31 mouse cellular contexts compared by ENCODE assay signal in genomic region chr11:71591014-71591413, GRCm38 (mm10).
"Had no signal": no experiment of that assay in that cellular context is flagged by ENCODE, and none has a peak within 500 bp of the region (broad histone marks: within the 10 kb centered on the region; RNA-seq: fewer than 3 reads in every experiment).

No protein-coding gene starts in this region.

- H3K9ac ChIP-seq: limb, embryonic 12.5 days; limb, embryonic 13.5 days; limb, embryonic 15.5 days; liver, embryonic 12.5 days; liver, embryonic 13.5 days; liver, embryonic 14.5 days; liver, embryonic 15.5 days; lung, embryonic 14.5 days; lung, embryonic 15.5 days; midbrain, embryonic 12.5 days; midbrain, embryonic 13.5 days; midbrain, embryonic 15.5 days; neural tube, embryonic 12.5 days had no signal

- H3K4me3 ChIP-seq: limb, embryonic 10.5 days; limb, embryonic 12.5 days; limb, embryonic 13.5 days; limb, embryonic 15.5 days; liver, embryonic 12.5 days; liver, embryonic 13.5 days; liver, embryonic 15.5 days; lung, embryonic 15.5 days; megakaryocyte, embryonic 14.5 days; midbrain, embryonic 10.5 days; midbrain, embryonic 12.5 days; midbrain, embryonic 13.5 days; midbrain, embryonic 15.5 days; myocyte; neural tube, embryonic 12.5 days had no signal

- H3K36me3 ChIP-seq: limb, embryonic 10.5 days; limb, embryonic 12.5 days; limb, embryonic 13.5 days; limb, embryonic 15.5 days; liver, embryonic 12.5 days; liver, embryonic 13.5 days; liver, embryonic 15.5 days; lung, embryonic 15.5 days; midbrain, embryonic 10.5 days; midbrain, embryonic 12.5 days; midbrain, embryonic 13.5 days; midbrain, embryonic 15.5 days; neural tube, embryonic 12.5 days had no signal

- H3K9me3 ChIP-seq: limb, embryonic 10.5 days; limb, embryonic 12.5 days; limb, embryonic 13.5 days; limb, embryonic 15.5 days; liver, embryonic 12.5 days; liver, embryonic 13.5 days; liver, embryonic 15.5 days; lung, embryonic 15.5 days; megakaryocyte, embryonic 14.5 days; midbrain, embryonic 10.5 days; midbrain, embryonic 12.5 days; midbrain, embryonic 13.5 days; midbrain, embryonic 15.5 days; neural tube, embryonic 12.5 days had no signal

- H3K4me1 ChIP-seq: limb, embryonic 10.5 days; limb, embryonic 12.5 days; limb, embryonic 13.5 days; limb, embryonic 15.5 days; liver, embryonic 12.5 days; liver, embryonic 13.5 days; liver, embryonic 15.5 days; lung, embryonic 15.5 days; megakaryocyte, embryonic 14.5 days; midbrain, embryonic 10.5 days; midbrain, embryonic 13.5 days; midbrain, embryonic 15.5 days; neural tube, embryonic 12.5 days had no signal

- H3K27me3 ChIP-seq: limb, embryonic 12.5 days; limb, embryonic 13.5 days; limb, embryonic 15.5 days; liver, embryonic 12.5 days; liver, embryonic 13.5 days; liver, embryonic 15.5 days; lung, embryonic 15.5 days; megakaryocyte, embryonic 14.5 days; midbrain, embryonic 12.5 days; midbrain, embryonic 13.5 days; midbrain, embryonic 15.5 days; neural tube, embryonic 12.5 days had no signal

- H3K27ac ChIP-seq: limb, embryonic 10.5 days; limb, embryonic 12.5 days; limb, embryonic 13.5 days; limb, embryonic 15.5 days; liver, embryonic 12.5 days; liver, embryonic 13.5 days; liver, embryonic 14.5 days; liver, embryonic 15.5 days; lung, embryonic 15.5 days; macrophage; midbrain, embryonic 10.5 days; midbrain, embryonic 12.5 days; midbrain, embryonic 13.5 days; midbrain, embryonic 15.5 days; neural tube, embryonic 12.5 days had no signal

- DNase-seq: left cerebral cortex, postnatal 4 days; liver; liver, embryonic 13.5 days; lung, adult 18-20 months; lung, adult 2 months; lung, embryonic 14.5 days; lung, postnatal 10 days; lung, postnatal 14 days; lung, postnatal 36 days; lung, postnatal 4 days; midbrain, embryonic 14.5 days had no signal

- H3K4me2 ChIP-seq: limb, embryonic 12.5 days; limb, embryonic 13.5 days; limb, embryonic 15.5 days; liver, embryonic 11.5 days; liver, embryonic 12.5 days; liver, embryonic 13.5 days; liver, embryonic 15.5 days; lung, embryonic 14.5 days; lung, embryonic 15.5 days; midbrain, embryonic 11.5 days; midbrain, embryonic 12.5 days; midbrain, embryonic 13.5 days; midbrain, embryonic 15.5 days; neural tube, embryonic 12.5 days had no signal

- ATAC-seq: liver, embryonic 12.5 days; lung, postnatal 0 days; midbrain, embryonic 13.5 days; midbrain, embryonic 15.5 days; midbrain, embryonic 16.5 days had no signal
